ENCODE assay signal across 11 mouse cellular contexts in the genomic region with DNA sequence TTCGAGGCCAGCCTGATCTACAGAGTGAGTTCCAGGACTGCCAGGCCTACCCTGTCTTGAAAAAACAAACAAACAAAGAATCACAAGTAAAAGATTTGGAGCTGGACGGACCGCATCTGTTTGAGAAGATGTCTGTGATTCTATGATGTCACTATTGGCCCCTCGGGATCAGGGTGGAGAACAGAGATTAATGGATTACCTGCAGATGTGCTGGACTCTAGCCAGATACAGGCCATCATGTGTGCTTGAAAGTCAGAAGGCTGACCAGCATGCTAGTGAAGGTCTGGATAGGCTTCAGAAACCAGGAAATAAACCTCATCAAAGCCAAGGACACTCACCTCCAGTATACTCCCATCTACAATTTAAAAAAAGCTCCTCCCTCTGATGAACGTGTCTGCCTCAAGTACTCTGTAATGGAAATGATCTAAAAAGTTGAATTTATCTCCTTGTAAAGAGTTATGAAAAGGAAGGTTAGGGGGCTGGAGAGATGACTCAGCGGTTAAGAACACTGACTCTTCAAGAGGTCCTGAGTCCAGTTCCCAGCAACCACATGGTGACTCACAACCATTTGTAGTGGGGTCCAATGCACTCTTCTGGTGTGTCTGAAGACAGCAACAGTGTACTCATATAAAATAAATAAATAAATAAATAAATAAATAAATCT. TPM values are rescaled to one million over a fixed set of nuclear protein-coding genes. Genes with fewer than 3 reads are reported as not detected.
DNase-seq lines count a peak whose midpoint lies in the region; ATAC-seq and TF ChIP-seq lines count a peak whose summit lies in the region.
"Had no signal": no experiment of that assay in that cellular context is flagged by ENCODE, and none has a peak within 500 bp of the region (broad histone marks: within the 10 kb centered on the region; RNA-seq: fewer than 3 reads in every experiment).

No protein-coding gene starts in this region.

- 0 out of 2 replicates have a peak, but pooled peaks cover 5% of the 10 kb centered on the region for H3K4me1 ChIP-seq in kidney, embryonic 14.5 days (ENCODE audit: control insufficient read depth, insufficient read depth, low read length)
- peaks cover 55% of the 10 kb centered on the region for H3K4me1 ChIP-seq in E14TG2a.4 (replicated peaks; ENCODE audit: low read depth, low read length)

- no peak overlapping the region for H3K9ac ChIP-seq in kidney, embryonic 14.5 days (ENCODE audit: low read depth, low read length)
- H3K9ac ChIP-seq: embryonic facial prominence, embryonic 13.5 days had no signal

- no peak overlapping the region for H3K4me2 ChIP-seq in kidney, embryonic 14.5 days (replicated peaks; ENCODE audit: low read depth, low read length)
- H3K4me2 ChIP-seq: embryonic facial prominence, embryonic 13.5 days; heart, embryonic 11.5 days had no signal

- H3K27me3 ChIP-seq in kidney, embryonic 14.5 days (ENCODE audit: control insufficient read depth, insufficient read depth, low read length) = no peaks in the 10 kb centered on the region
- H3K27me3 ChIP-seq in E14TG2a.4 (ENCODE audit: insufficient read depth, low read length) = no peaks in the 10 kb centered on the region
- H3K27me3 ChIP-seq: embryonic facial prominence, embryonic 13.5 days had no signal

- ATAC-seq in kidney, embryonic 14.5 days (ENCODE audit: low FRiP score, low TSS enrichment) = peak; percentile 8; the same call in 1 of the 2 replicates
- ATAC-seq: hindbrain, embryonic 16.5 days had no signal

- H3K27ac ChIP-seq in kidney, embryonic 14.5 days (ENCODE audit: low read depth, low read length) = no peak overlapping the region
- H3K27ac ChIP-seq: embryonic facial prominence, embryonic 13.5 days had no signal

- no peak overlapping the region for H3K4me3 ChIP-seq in kidney, embryonic 14.5 days (ENCODE audit: low read length)
- H3K4me3 ChIP-seq in E14TG2a.4 (replicated peaks; ENCODE audit: low read length) = peak overlapping the region; percentile 41
- H3K4me3 ChIP-seq: embryonic facial prominence, embryonic 13.5 days had no signal

- no peak for DNase-seq in kidney, adult 18-20 months
- peak; percentile 83 for DNase-seq in MN1 (ENCODE audit: low spot score)
- DNase-seq in kidney, postnatal 36 days = peak; percentile 28 to 31
- no peak for DNase-seq in right cerebral cortex, postnatal 14 days
- no peak for DNase-seq in cerebellum, adult 11 months

- H3K36me3 ChIP-seq in kidney, embryonic 14.5 days (ENCODE audit: control insufficient read depth, insufficient read depth, low read length) = no peaks in the 10 kb centered on the region
- no peaks in the 10 kb centered on the region for H3K36me3 ChIP-seq in E14TG2a.4 (ENCODE audit: insufficient read depth, low read length)
- H3K36me3 ChIP-seq: embryonic facial prominence, embryonic 13.5 days had no signal

- 70% methylated on average over 6 of the region's 6 CpGs for whole genome bisulfite sequencing in kidney, embryonic 14.5 days

- TF ChIP-seq CTCF in E14TG2a.4 (conservative IDR thresholded peaks at IDR 0.05; ENCODE audit: low read length) = no peak

- no peaks in the 10 kb centered on the region for H3K9me3 ChIP-seq in kidney, embryonic 14.5 days (ENCODE audit: control insufficient read depth, low read length)
- H3K9me3 ChIP-seq in E14TG2a.4 (ENCODE audit: low read length) = no peaks in the 10 kb centered on the region
- H3K9me3 ChIP-seq: embryonic facial prominence, embryonic 13.5 days had no signal

RNA-seq across cellular contexts. Expression of a gene that starts 5.3 kb away (rescaled TPM):
- polyA plus RNA-seq in kidney, embryonic 14.5 days (2014; fragmentation: Nextera tagmentation; extraction: Ambion mirVana) = 35.6 and 36.0 TPM in 2 replicates

RNA-seq across cellular contexts. Expression of a gene that starts 8.8 kb away (rescaled TPM):
- 0.89 and 1.1 TPM in 2 replicates for polyA plus RNA-seq in kidney, embryonic 14.5 days (2014; fragmentation: Nextera tagmentation; extraction: Ambion mirVana)

RNA-seq across cellular contexts. Expression of a gene that starts 26.2 kb away (rescaled TPM):
- polyA plus RNA-seq in kidney, embryonic 14.5 days (2014; fragmentation: Nextera tagmentation; extraction: Ambion mirVana) = 31.1 and 34.8 TPM in 2 replicates

RNA-seq across cellular contexts. Expression of a gene that starts 40.2 kb away (rescaled TPM):
- polyA plus RNA-seq in kidney, embryonic 14.5 days (2014; fragmentation: Nextera tagmentation; extraction: Ambion mirVana) = not detected in 2 replicates
- polyA plus RNA-seq: heart, embryonic 11.5 days; liver, adult 2 months had no signal

RNA-seq across cellular contexts. Expression of a gene that starts 46.5 kb away (rescaled TPM):
- polyA plus RNA-seq in kidney, embryonic 14.5 days (2014; fragmentation: Nextera tagmentation; extraction: Ambion mirVana) = 47.8 and 68.2 TPM in 2 replicates

Comparison
In these comparisons a context has a peak if more than half of its experiments do, and no peak if none do; other contexts are left out.
1. DNase-seq: peak in MN1 (single experiment) and kidney, postnatal 36 days (2 of 2); none in kidney, adult 18-20 months (single experiment), right cerebral cortex, postnatal 14 days (single experiment) and cerebellum, adult 11 months (single experiment).